Mouse (Mus musculus) lung, adult 2 months (tissue): ENCODE data around the gene Sertad3.

Experiments used
- CTCF ChIP-seq: fragments of 200-500 bp; IDR thresholded peaks from 2 replicates; pipeline ENCODE4 v1.5.1; 2011; ENCODE audit warnings: mild to moderate bottlenecking, low read length, control low read depth; ENCODE audit not compliant: insufficient read depth
- POLR2A ChIP-seq: fragments of 200-500 bp; IDR thresholded peaks from 2 replicates; pipeline ENCODE4 v1.6.1; 2011; ENCODE audit warnings: low read depth, mild to moderate bottlenecking, control low read depth, low read length, borderline replicate concordance; ENCODE audit errors: extremely low read depth

- TF ChIP-seq CTCF: no peak
- TF ChIP-seq POLR2A: peak; percentile 76; the same call in 1 of the 2 replicates
Measured at GRCm38 (mm10) chr7:27447419-27448286, 25.9 kb upstream of the Sertad3 start, which contains the start of the genes Sptbn4 and Blvrb.
